Mouse (Mus musculus) E14TG2a.4 (cell line): ENCODE results near the gene Pla2g3.

Source experiments
- CTCF ChIP-seq: conservative IDR thresholded peaks from 2 replicates; pipeline ENCODE4 v1.5.1; 2014; ENCODE audit warnings: low read length
- POU5F1 ChIP-seq: IDR thresholded peaks from 2 replicates; pipeline ENCODE4 v1.6.1; 2014; ENCODE audit warnings: low read length, borderline replicate concordance

DNA sequence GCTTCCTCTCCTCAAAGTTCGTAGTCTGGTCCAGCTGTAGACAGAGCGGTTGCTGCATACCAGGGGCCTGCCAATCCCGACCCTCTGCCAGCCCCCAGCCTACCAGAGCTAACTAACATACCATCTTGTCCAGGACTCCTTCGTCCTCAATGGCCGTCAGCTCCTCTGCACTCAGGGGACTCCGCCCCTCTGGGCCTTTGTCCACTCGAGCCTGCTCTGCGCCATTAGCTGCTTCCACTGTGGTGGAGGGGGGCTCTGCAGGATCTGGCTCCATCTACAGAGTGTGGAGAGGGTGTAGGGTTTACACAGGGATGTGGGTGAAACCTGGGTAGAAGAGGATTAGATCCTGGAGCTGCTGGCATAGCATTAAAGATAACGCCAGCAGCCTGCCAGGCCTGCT, 38.1 kb downstream of the Pla2g3 start:
- no peak for TF ChIP-seq CTCF
- no peak for TF ChIP-seq POU5F1
